Mouse (Mus musculus) lung, adult 2 months (tissue): ENCODE data around the gene Apobec3. TPM values are rescaled to one million over a fixed set of nuclear protein-coding genes. Genes with fewer than 3 reads are reported as not detected.
A peak's percentile ranks its signal among the peaks of the same experiment; 100 is the strongest.

Experiments used
- DNase-seq: peaks from one replicate; pipeline ENCODE4 v3.0.0; 2022
- H3K4me1 ChIP-seq: fragments of 200-500 bp; 2 replicates; pipeline ENCODE4 v1.6.1; 2011; ENCODE audit warnings: low read length; ENCODE audit not compliant: control insufficient read depth, insufficient read depth
- H3K4me3 ChIP-seq: fragments of 200-500 bp; replicated peaks from 2 replicates; pipeline ENCODE3; 2011; ENCODE audit warnings: low read depth, mild to moderate bottlenecking, control low read depth, low read length; ENCODE audit errors: extremely low read depth
- CTCF ChIP-seq: fragments of 200-500 bp; IDR thresholded peaks from 2 replicates; pipeline ENCODE4 v1.5.1; 2011; ENCODE audit warnings: mild to moderate bottlenecking, low read length, control low read depth; ENCODE audit not compliant: insufficient read depth
- POLR2A ChIP-seq: fragments of 200-500 bp; IDR thresholded peaks from 2 replicates; pipeline ENCODE4 v1.6.1; 2011; ENCODE audit warnings: low read depth, mild to moderate bottlenecking, control low read depth, low read length, borderline replicate concordance; ENCODE audit errors: extremely low read depth
- WGBS: fragments of 180-500 bp; shearing (Covaris S2); methylation state at CpG from one replicate; pipeline ENCODE4 v1.1.7; 2018; 5-methylcytosine and 5-hydroxymethylcytosine counted together
- polyA plus RNA-seq: library from polyadenylated mRNA; depleted of rRNA; stranded (reverse); fragments of >200 nt; gene quantifications from 2 replicates; pipeline ENCODE4 v1.2.3, GENCODE M21; 2012; rRNA removed

Apobec3 gene
- polyA plus RNA-seq, 1 experiment = 36.7 TPM

GRCm38 (mm10) chr15:79953470-79953869, 62.0 kb downstream of the Apobec3 start:
- no peak for DNase-seq
- H3K4me3 ChIP-seq = no peak overlapping the region
- WGBS = 56% methylated on average over 7 of the region's 7 CpGs
- TF ChIP-seq CTCF (no peak), POLR2A (no peak)
- peaks cover 23% of the 10 kb centered on the region for H3K4me1 ChIP-seq

- WGBS = 42% methylated on average over 8 of the region's 8 CpGs
- no peak overlapping the region for H3K4me3 ChIP-seq
- DNase-seq = no peak
- H3K4me1 ChIP-seq = peaks cover 9% of the 10 kb centered on the region; the same call in 1 of the 2 replicates
- TF ChIP-seq POLR2A (no peak), CTCF (no peak)
Observed at GRCm38 (mm10) chr15:79956559-79956958, 65.1 kb downstream of the Apobec3 start.

GRCm38 (mm10) chr15:79958418-79958817, 67.0 kb downstream of the Apobec3 start:
- TF ChIP-seq CTCF = no peak
- no peak for TF ChIP-seq POLR2A

GRCm38 (mm10) chr15:79961366-79961921, 70.0 kb downstream of the Apobec3 start:
- TF ChIP-seq CTCF = 0 out of 2 replicates have a peak, but pooled peaks have one; percentile 9
- TF ChIP-seq POLR2A = no peak
- no peaks in the 10 kb centered on the region for H3K4me1 ChIP-seq
- WGBS = 77% methylated on average over 9 of the region's 9 CpGs
- no peak overlapping the region for H3K4me3 ChIP-seq
- DNase-seq = no peak

More at GRCm38 (mm10) chr15:79958418-79958817, 67.0 kb downstream of the Apobec3 start:
- Histone ChIP-seq H3K4me3 (no peak overlapping the region), H3K4me1 (0 out of 2 replicates have a peak, but pooled peaks cover 2% of the 10 kb centered on the region)
- DNase-seq = no peak
- WGBS = 50% methylated on average over 3 of the region's 3 CpGs

GRCm38 (mm10) chr15:79962661-79963060, 71.2 kb downstream of the Apobec3 start:
- Histone ChIP-seq H3K4me1 (no peaks in the 10 kb centered on the region), H3K4me3 (no peak overlapping the region)
- TF ChIP-seq CTCF (no peak), POLR2A (no peak)
- 91% methylated on average over 18 of the region's 18 CpGs for WGBS
- DNase-seq = no peak

- WGBS = 74% methylated on average over 7 of the region's 7 CpGs
- no peak for TF ChIP-seq CTCF
- TF ChIP-seq POLR2A = no peak
- no peaks in the 10 kb centered on the region for H3K4me1 ChIP-seq
- no peak for DNase-seq
- no peak overlapping the region for H3K4me3 ChIP-seq
Observed at GRCm38 (mm10) chr15:79964376-79964775, 72.9 kb downstream of the Apobec3 start.

Other genes with a start within 250 kb of the Apobec3 start
- 2.1 and 4.2 TPM in 2 replicates for gene Fam227a, start 232.7 kb upstream of the Apobec3 start, polyA plus RNA-seq
- 10.2 and 18.2 TPM in 2 replicates for gene Cby1, start 232.5 kb upstream of the Apobec3 start, polyA plus RNA-seq
- gene Tomm22, start 220.8 kb upstream of the Apobec3 start, polyA plus RNA-seq = 21.3 and 31.9 TPM in 2 replicates
- gene Josd1, start 203.7 kb upstream of the Apobec3 start, polyA plus RNA-seq = 16.3 and 22.2 TPM in 2 replicates
- 33.4 and 37.3 TPM in 2 replicates for gene Gtpbp1, start 200.8 kb upstream of the Apobec3 start, polyA plus RNA-seq
- gene Sun2, start 149.1 kb upstream of the Apobec3 start, polyA plus RNA-seq = 74.7 and 88.6 TPM in 2 replicates
- 51.1 and 51.2 TPM in 2 replicates for gene Dnal4, start 113.8 kb upstream of the Apobec3 start, polyA plus RNA-seq
- gene Nptxr, start 86.9 kb upstream of the Apobec3 start, polyA plus RNA-seq = 3.1 and 3.7 TPM in 2 replicates
- 0.50 and 1.4 TPM in 2 replicates for gene Npcd, start 57.4 kb upstream of the Apobec3 start, polyA plus RNA-seq
- gene Cbx6, start 57.0 kb upstream of the Apobec3 start, polyA plus RNA-seq = 87.3 and 94.1 TPM in 2 replicates
- gene Cbx7, start 79.5 kb downstream of the Apobec3 start, polyA plus RNA-seq = 72.5 and 75.9 TPM in 2 replicates
- gene Pdgfb, start 123.3 kb downstream of the Apobec3 start, polyA plus RNA-seq = 138 and 155 TPM in 2 replicates
- 44.1 and 50.9 TPM in 2 replicates for gene Syngr1, start 199.7 kb downstream of the Apobec3 start, polyA plus RNA-seq
- 369 and 428 TPM in 2 replicates for gene Rpl3, start 200.2 kb downstream of the Apobec3 start, polyA plus RNA-seq
- gene Tab1, start 241.5 kb downstream of the Apobec3 start, polyA plus RNA-seq = 19.1 and 23.5 TPM in 2 replicates